8 mouse cellular contexts compared by ENCODE assay signal in the genomic region with DNA sequence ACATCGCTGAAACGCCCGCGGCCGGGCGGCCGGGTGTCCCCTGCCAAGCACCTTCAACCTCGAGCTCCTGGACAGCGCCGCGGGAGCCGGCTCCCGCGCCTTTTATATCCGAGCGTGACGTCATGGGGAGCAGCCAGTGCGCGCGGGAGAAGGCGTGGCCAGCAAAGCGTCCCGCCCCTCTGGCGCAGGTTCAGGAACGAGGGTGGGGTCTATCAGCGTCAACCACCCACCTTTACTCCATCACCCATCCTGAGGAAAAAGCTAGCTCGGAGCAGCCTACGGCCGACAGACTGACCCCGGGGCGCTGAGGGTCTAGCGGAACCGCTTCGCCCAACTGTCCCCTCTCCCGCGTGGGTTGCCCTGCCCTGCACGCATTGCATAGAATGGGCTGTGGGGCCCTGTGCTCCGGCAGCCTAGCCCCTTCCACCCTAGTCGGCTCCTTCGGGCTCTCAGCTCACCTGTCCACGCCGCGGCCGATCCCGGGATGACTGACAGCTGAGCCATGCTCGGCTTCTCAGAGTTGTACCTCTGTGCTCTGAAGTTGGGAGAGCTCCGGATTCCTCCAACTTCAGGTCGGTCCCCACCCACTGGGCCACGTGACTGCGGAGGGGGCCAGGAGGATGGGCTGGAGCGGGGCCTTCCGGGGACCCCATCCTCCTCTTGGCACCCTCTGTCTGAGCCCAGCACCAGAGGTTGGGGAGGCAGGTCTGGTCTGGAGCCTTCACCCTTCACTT. TPM values are rescaled to one million over a fixed set of nuclear protein-coding genes. Genes with fewer than 3 reads are reported as not detected.
DNase-seq lines count a peak whose midpoint lies in the region; ATAC-seq and TF ChIP-seq lines count a peak whose summit lies in the region.

Gene Nrip3 (minus strand): TSS at position 556 of the 734 bp plus-strand sequence.

- H3K4me3 ChIP-seq in hindbrain, embryonic 12.5 days, result peak within 1 kb of the TSS; percentile 52
- H3K4me3 ChIP-seq in lung, postnatal 0 days (ENCODE audit: low read depth, low read length), result peak within 1 kb of the TSS; percentile 45

- TF ChIP-seq CTCF in lung, postnatal 0 days (IDR thresholded peaks at IDR 0.05), result no peak

- peak; percentile 92 for ATAC-seq in hindbrain, embryonic 12.5 days (ENCODE audit: low FRiP score)
- ATAC-seq in lung, postnatal 0 days, result peak; percentile 88

- H3K27me3 ChIP-seq in hindbrain, embryonic 12.5 days, result peaks cover 47% of the 10 kb centered on the region
- peaks cover 8% of the 10 kb centered on the region; the same call in 1 of the 2 replicates for H3K27me3 ChIP-seq in lung, postnatal 0 days (replicated peaks; ENCODE audit: insufficient read depth, low read length)

- H3K4me1 ChIP-seq in hindbrain, embryonic 12.5 days, result peaks cover 12% of the 10 kb centered on the region
- H3K4me1 ChIP-seq in lung, postnatal 0 days (ENCODE audit: insufficient read depth, low read depth, low read length), result peaks cover 7% of the 10 kb centered on the region; the same call in 1 of the 2 replicates

- H3K9me3 ChIP-seq in hindbrain, embryonic 12.5 days (replicated peaks), result no peaks in the 10 kb centered on the region
- H3K9me3 ChIP-seq in lung, postnatal 0 days (ENCODE audit: low read length), result no peaks in the 10 kb centered on the region

- H3K4me2 ChIP-seq in hindbrain, embryonic 12.5 days (replicated peaks), result peak within 1 kb of the TSS; percentile 93
- peak within 1 kb of the TSS; percentile 78 for H3K4me2 ChIP-seq in lung, postnatal 0 days (replicated peaks; ENCODE audit: low read depth, low read length)

- H3K27ac ChIP-seq in hindbrain, embryonic 12.5 days, result no peak within 1 kb of the TSS
- H3K27ac ChIP-seq in lung, postnatal 0 days (ENCODE audit: low read length), result no peak within 1 kb of the TSS

- under 1% methylated on average over 48 of the region's 52 CpGs for WGBS in hindbrain, embryonic 12.5 days
- WGBS in lung, postnatal 0 days, result 3% methylated on average over 38 of the region's 52 CpGs

- DNase-seq in ZHBTc4 (ENCODE audit: low read depth, low spot score), result peak; percentile 88
- DNase-seq in cerebellum, postnatal 10 days, result peak; percentile 94 to 95
- DNase-seq in frontal cortex, postnatal 10 days (ENCODE audit: low spot score in 2 of 2), result peak; percentile 71 to 80
- DNase-seq in layer of hippocampus, postnatal 14 days (ENCODE audit: low spot score in 2 of 2), result peak; percentile 79 to 81
- peak; percentile 83 for DNase-seq in lung, postnatal 0 days (ENCODE audit: low spot score)
- DNase-seq in right cerebral cortex, adult 18-20 months, result peak; percentile 72
- peak; percentile 49 for DNase-seq in urinary bladder, adult 2 months (ENCODE audit: low spot score)

- peak within 1 kb of the TSS; percentile 58 for H3K9ac ChIP-seq in hindbrain, embryonic 12.5 days
- no peak within 1 kb of the TSS for H3K9ac ChIP-seq in lung, postnatal 0 days (replicated peaks; ENCODE audit: low read depth)

- TF ChIP-seq EP300 in lung, postnatal 0 days (IDR thresholded peaks at IDR 0.05), result no peak

- no peaks in the 10 kb centered on the region for H3K36me3 ChIP-seq in hindbrain, embryonic 12.5 days
- no peaks in the 10 kb centered on the region for H3K36me3 ChIP-seq in lung, postnatal 0 days (ENCODE audit: insufficient read depth, low read length)

RNA-seq across cellular contexts. Expression of gene Nrip3, which starts in this region (rescaled TPM):
- 1.3 and 1.4 TPM in 2 replicates for polyA plus RNA-seq in hindbrain, embryonic 12.5 days (2016; fragmentation: Nextera tagmentation; extraction: Ambion mirVana)
- total RNA-seq in layer of hippocampus, postnatal 14 days (2021), result 100 to 1,000 TPM; 200 to 227 TPM
- 0.57 and 0.58 TPM in 2 replicates for polyA plus RNA-seq in lung, postnatal 0 days (2015; fragmentation: Nextera tagmentation; extraction: Ambion mirVana)
- polyA plus RNA-seq in urinary bladder, adult 2 months (2012; rRNA removed), result 0.18 and 0.43 TPM in 2 replicates

Comparison
In these comparisons a context has a peak if more than half of its experiments do, and no peak if none do; other contexts are left out.
1. Peak in DNase-seq, ATAC-seq, H3K4me3 ChIP-seq and H3K4me2 ChIP-seq in lung, postnatal 0 days; RNA of the gene not detected or under 1 TPM.
2. Peak in DNase-seq in urinary bladder, adult 2 months; RNA of the gene not detected or under 1 TPM.